Mouse (Mus musculus) limb, embryonic 12.5 days (tissue): ENCODE results near the gene Tshz2. TPM values are rescaled to one million over a fixed set of nuclear protein-coding genes. Genes with fewer than 3 reads are reported as not detected.

Experiments
- ATAC-seq: fragments of 200-750 bp; cut with Nextera tagmentation; 2 replicates; pipeline ENCODE4 v1.8.0; 2017; ENCODE audit warnings: low read depth, moderate TSS enrichment; ENCODE audit not compliant: insufficient number of reproducible peaks, insufficient read depth, low FRiP score, low TSS enrichment
- H3K27ac ChIP-seq: fragments of 300-500 bp; sonication (generic); 2 replicates; pipeline ENCODE4 v1.5.1; 2016; ENCODE audit warnings: mild to moderate bottlenecking, moderate library complexity
- H3K27me3 ChIP-seq: fragments of 300-500 bp; sonication (generic); 2 replicates; pipeline ENCODE4 v1.6.1; 2016; ENCODE audit warnings: mild to moderate bottlenecking, moderate library complexity
- H3K36me3 ChIP-seq: fragments of 300-500 bp; sonication (generic); 2 replicates; pipeline ENCODE4 v1.6.1; 2016; ENCODE audit warnings: mild to moderate bottlenecking, moderate library complexity
- H3K4me1 ChIP-seq: fragments of 300-500 bp; sonication (generic); replicated peaks from 2 replicates; pipeline ENCODE4 v1.6.1; 2016
- H3K4me2 ChIP-seq: fragments of 300-500 bp; sonication (generic); 2 replicates; pipeline ENCODE4 v1.6.1; 2016; ENCODE audit warnings: mild to moderate bottlenecking, moderate library complexity
- H3K4me3 ChIP-seq: fragments of 300-500 bp; sonication (generic); replicated peaks from 2 replicates; pipeline ENCODE4 v1.5.1; 2016; ENCODE audit warnings: mild to moderate bottlenecking
- H3K9ac ChIP-seq: fragments of 300-500 bp; sonication (generic); replicated peaks from 2 replicates; pipeline ENCODE4 v1.6.1; 2016; ENCODE audit warnings: mild to moderate bottlenecking, moderate library complexity
- H3K9me3 ChIP-seq: fragments of 300-500 bp; sonication (generic); 2 replicates; pipeline ENCODE4 v1.6.1; 2016; ENCODE audit warnings: mild to moderate bottlenecking, moderate library complexity
- WGBS: fragments of 180-500 bp; shearing (Covaris S2); methylation state at CpG from one replicate; pipeline ENCODE4 v1.1.7; 2016; 5-methylcytosine and 5-hydroxymethylcytosine counted together
- polyA plus RNA-seq: library from polyadenylated mRNA; unstranded; fragments of >200 nt; fragmentation: Nextera tagmentation; extraction: Ambion mirVana; gene quantifications from 2 replicates; pipeline ENCODE4 v1.2.1, GENCODE M21; 2016

Gene Tshz2
- polyA plus RNA-seq, 1 experiment from 2014 or later: 12.0 TPM

GRCm38 (mm10) chr2:169783681-169784033 is 150.8 kb downstream of the Tshz2 start:
- Histone ChIP-seq H3K9ac (no peak overlapping the region), H3K4me3 (no peak overlapping the region), H3K4me1 (peaks cover 44% of the 10 kb centered on the region), H3K27me3 (no peaks in the 10 kb centered on the region), H3K9me3 (no peaks in the 10 kb centered on the region), H3K36me3 (no peaks in the 10 kb centered on the region), H3K4me2 (no peak overlapping the region), H3K27ac (no peak overlapping the region)
- peak; percentile 9; the same call in 1 of the 2 replicates for ATAC-seq
- 74% methylated on average over 2 of the region's 2 CpGs for WGBS

- 0 out of 2 replicates have a peak overlapping the region, but pooled peaks have one; percentile 16 for H3K4me2 ChIP-seq
- H3K27me3 ChIP-seq: no peaks in the 10 kb centered on the region
- peak overlapping the region; percentile 69 for H3K27ac ChIP-seq
- no peaks in the 10 kb centered on the region for H3K36me3 ChIP-seq
- peaks cover 67% of the 10 kb centered on the region for H3K4me1 ChIP-seq
- H3K9me3 ChIP-seq: no peaks in the 10 kb centered on the region
- H3K9ac ChIP-seq: no peak overlapping the region
- H3K4me3 ChIP-seq: no peak overlapping the region
- WGBS: 24% methylated on average over 5 of the region's 5 CpGs
- ATAC-seq: no peak
Measured at GRCm38 (mm10) chr2:169787381-169787780, 154.6 kb downstream of the Tshz2 start.

- Histone ChIP-seq H3K4me1 (peaks cover 67% of the 10 kb centered on the region), H3K27ac (peak overlapping the region; percentile 69), H3K27me3 (no peaks in the 10 kb centered on the region), H3K9me3 (no peaks in the 10 kb centered on the region), H3K9ac (no peak overlapping the region), H3K4me2 (0 out of 2 replicates have a peak overlapping the region, but pooled peaks have one; percentile 16), H3K36me3 (no peaks in the 10 kb centered on the region), H3K4me3 (no peak overlapping the region)
- WGBS: 9% methylated on average over 11 of the region's 11 CpGs
- no peak for ATAC-seq
Measured at GRCm38 (mm10) chr2:169787906-169788305, 155.1 kb downstream of the Tshz2 start.

GRCm38 (mm10) chr2:169790439-169791131 is 157.8 kb downstream of the Tshz2 start:
- under 1% methylated on average over 12 of the region's 12 CpGs for WGBS
- H3K9me3 ChIP-seq: no peaks in the 10 kb centered on the region
- no peaks in the 10 kb centered on the region for H3K36me3 ChIP-seq
- H3K4me1 ChIP-seq: peaks cover 55% of the 10 kb centered on the region
- 0 out of 2 replicates have a peak, but pooled peaks cover 4% of the 10 kb centered on the region for H3K27me3 ChIP-seq
- H3K4me2 ChIP-seq: peak overlapping the region; percentile 57
- peak overlapping the region; percentile 30 for H3K4me3 ChIP-seq
- peak overlapping the region; percentile 85 for H3K27ac ChIP-seq
- H3K9ac ChIP-seq: peak overlapping the region; percentile 50; the same call in 1 of the 2 replicates
- ATAC-seq: peak; percentile 75; the same call in 1 of the 2 replicates

GRCm38 (mm10) chr2:169792706-169793105 is 159.9 kb downstream of the Tshz2 start:
- no peak overlapping the region for H3K4me3 ChIP-seq
- no peak overlapping the region for H3K4me2 ChIP-seq
- H3K27me3 ChIP-seq: 0 out of 2 replicates have a peak, but pooled peaks cover 4% of the 10 kb centered on the region
- 0 out of 2 replicates have a peak overlapping the region, but pooled peaks have one; percentile 13 for H3K27ac ChIP-seq
- ATAC-seq: no peak
- H3K9ac ChIP-seq: no peak overlapping the region
- 38% methylated on average over 3 of the region's 3 CpGs for WGBS
- H3K4me1 ChIP-seq: peaks cover 41% of the 10 kb centered on the region
- H3K36me3 ChIP-seq: no peaks in the 10 kb centered on the region
- H3K9me3 ChIP-seq: no peaks in the 10 kb centered on the region

- Histone ChIP-seq H3K9ac (no peak overlapping the region), H3K27ac (no peak overlapping the region), H3K4me3 (no peak overlapping the region), H3K4me1 (peaks cover 4% of the 10 kb centered on the region; the same call in 1 of the 2 replicates), H3K36me3 (no peaks in the 10 kb centered on the region), H3K9me3 (no peaks in the 10 kb centered on the region), H3K4me2 (no peak overlapping the region), H3K27me3 (no peaks in the 10 kb centered on the region; the same call in 1 of the 2 replicates)
- ATAC-seq: no peak
- WGBS: 94% methylated on average over 6 of the region's 6 CpGs
Measured at GRCm38 (mm10) chr2:169802241-169802640, 169.4 kb downstream of the Tshz2 start.

- H3K36me3 ChIP-seq: no peaks in the 10 kb centered on the region
- no peak overlapping the region for H3K4me3 ChIP-seq
- 47% methylated on average over 5 of the region's 5 CpGs for WGBS
- peaks cover 13% of the 10 kb centered on the region for H3K4me1 ChIP-seq
- no peak overlapping the region for H3K9ac ChIP-seq
- H3K9me3 ChIP-seq: no peaks in the 10 kb centered on the region
- no peak for ATAC-seq
- no peak overlapping the region for H3K27ac ChIP-seq
- H3K4me2 ChIP-seq: no peak overlapping the region
- H3K27me3 ChIP-seq: peaks cover 6% of the 10 kb centered on the region; the same call in 1 of the 2 replicates
Measured at GRCm38 (mm10) chr2:169804380-169804779, 171.6 kb downstream of the Tshz2 start.

- H3K9me3 ChIP-seq: no peaks in the 10 kb centered on the region
- H3K4me1 ChIP-seq: peaks cover 20% of the 10 kb centered on the region
- H3K27ac ChIP-seq: no peak overlapping the region
- 93% methylated on average over 12 of the region's 12 CpGs for WGBS
- no peak overlapping the region for H3K4me2 ChIP-seq
- no peak overlapping the region for H3K9ac ChIP-seq
- no peak overlapping the region for H3K4me3 ChIP-seq
- no peak for ATAC-seq
- H3K27me3 ChIP-seq: peaks cover 6% of the 10 kb centered on the region; the same call in 1 of the 2 replicates
- H3K36me3 ChIP-seq: no peaks in the 10 kb centered on the region
Measured at GRCm38 (mm10) chr2:169805545-169805944, 172.7 kb downstream of the Tshz2 start.

GRCm38 (mm10) chr2:169811589-169811988 is 178.8 kb downstream of the Tshz2 start:
- Histone ChIP-seq H3K36me3 (no peaks in the 10 kb centered on the region), H3K9ac (no peak overlapping the region), H3K4me2 (peak overlapping the region; percentile 27; the same call in 1 of the 2 replicates), H3K9me3 (no peaks in the 10 kb centered on the region), H3K4me1 (peaks cover 48% of the 10 kb centered on the region), H3K4me3 (no peak overlapping the region), H3K27me3 (peaks cover 21% of the 10 kb centered on the region), H3K27ac (no peak overlapping the region)
- ATAC-seq: no peak
- 17% methylated on average over 5 of the region's 5 CpGs for WGBS

- no peak overlapping the region for H3K4me3 ChIP-seq
- ATAC-seq: no peak
Measured at GRCm38 (mm10) chr2:169812055-169812454, 179.2 kb downstream of the Tshz2 start.

GRCm38 (mm10) chr2:169812940-169813339 is 180.1 kb downstream of the Tshz2 start:
- H3K4me3 ChIP-seq: no peak overlapping the region
- peaks cover 42% of the 10 kb centered on the region for H3K4me1 ChIP-seq
- no peak for ATAC-seq
- H3K9ac ChIP-seq: no peak overlapping the region
- no peaks in the 10 kb centered on the region for H3K36me3 ChIP-seq
- no peak overlapping the region for H3K4me2 ChIP-seq
- H3K27me3 ChIP-seq: peaks cover 27% of the 10 kb centered on the region
- H3K27ac ChIP-seq: no peak overlapping the region
- WGBS: 77% methylated on average over 7 of the region's 7 CpGs
- H3K9me3 ChIP-seq: no peaks in the 10 kb centered on the region

More at GRCm38 (mm10) chr2:169812055-169812454, 179.2 kb downstream of the Tshz2 start:
- H3K36me3 ChIP-seq: no peaks in the 10 kb centered on the region
- H3K9ac ChIP-seq: no peak overlapping the region
- no peak overlapping the region for H3K27ac ChIP-seq
- H3K4me1 ChIP-seq: peaks cover 48% of the 10 kb centered on the region
- H3K9me3 ChIP-seq: no peaks in the 10 kb centered on the region
- 44% methylated on average over 8 of the region's 8 CpGs for WGBS
- H3K4me2 ChIP-seq: no peak overlapping the region
- H3K27me3 ChIP-seq: peaks cover 24% of the 10 kb centered on the region
